Mouse (Mus musculus) heart, postnatal 0 days (tissue): ENCODE data around the gene Igfbp6. TPM values are rescaled to one million over a fixed set of nuclear protein-coding genes. Genes with fewer than 3 reads are reported as not detected.

ENCODE experiments used
- ATAC-seq: fragments of 200-750 bp; cut with Nextera tagmentation; 2 replicates; pipeline ENCODE4 v1.8.0; 2017; ENCODE audit warnings: low read depth, moderate number of reproducible peaks, moderate library complexity; ENCODE audit not compliant: insufficient read depth
- DNase-seq: peaks from one replicate; pipeline ENCODE4 v3.0.0-alpha.2; 2016; ENCODE audit warnings: low spot score
- H3K27ac ChIP-seq: fragments of 300-500 bp; sonication (generic); 2 replicates; pipeline ENCODE4 v1.5.1; 2014; ENCODE audit warnings: low read depth, mild to moderate bottlenecking
- H3K27me3 ChIP-seq: fragments of 300-500 bp; sonication (generic); 2 replicates; pipeline ENCODE4 v1.6.1; 2014; ENCODE audit warnings: low read length, mixed read lengths; ENCODE audit not compliant: control insufficient read depth, insufficient read depth
- H3K36me3 ChIP-seq: fragments of 300-500 bp; sonication (generic); replicated peaks from 2 replicates; pipeline ENCODE4 v1.6.1; 2014; ENCODE audit warnings: low read length, mixed read lengths; ENCODE audit not compliant: control insufficient read depth, insufficient read depth
- H3K4me1 ChIP-seq: fragments of 300-500 bp; sonication (generic); 2 replicates; pipeline ENCODE4 v1.6.1; 2014; ENCODE audit warnings: antibody characterized with exemption; ENCODE audit not compliant: control insufficient read depth, insufficient read depth
- H3K4me2 ChIP-seq: fragments of 300-500 bp; sonication (generic); 2 replicates; pipeline ENCODE4 v1.6.1; 2014; ENCODE audit warnings: low read depth, mild to moderate bottlenecking, low read length, moderate library complexity
- H3K4me3 ChIP-seq: fragments of 300-500 bp; sonication (generic); 2 replicates; pipeline ENCODE4 v1.5.1; 2014; ENCODE audit warnings: low read depth, low read length
- H3K9ac ChIP-seq: fragments of 300-500 bp; sonication (generic); replicated peaks from 2 replicates; pipeline ENCODE4 v1.6.1; 2014; ENCODE audit warnings: low read depth, low read length, mixed read lengths
- H3K9me3 ChIP-seq: fragments of 300-500 bp; sonication (generic); replicated peaks from 2 replicates; pipeline ENCODE4 v1.6.1; 2016; ENCODE audit warnings: low read length; ENCODE audit not compliant: control insufficient read depth
- CTCF ChIP-seq: IDR thresholded peaks from 2 replicates; pipeline ENCODE4 v1.5.1; 2016; ENCODE audit warnings: antibody characterized with exemption, control low read depth, low read depth
- EP300 ChIP-seq: IDR thresholded peaks from 2 replicates; pipeline ENCODE4 v1.6.1; 2016; ENCODE audit warnings: antibody characterized with exemption, low read depth
- WGBS: fragments of 180-500 bp; shearing (Covaris S2); extraction: QIAGEN DNeasy Blood & Tissue Kit; methylation state at CpG from one replicate; pipeline ENCODE4 v1.1.7; 2014; 5-methylcytosine and 5-hydroxymethylcytosine counted together
- polyA plus RNA-seq: library from polyadenylated mRNA; unstranded; fragments of >200 nt; fragmentation: Nextera tagmentation; extraction: Ambion mirVana; gene quantifications from 2 replicates; pipeline ENCODE4 v1.2.1, GENCODE M21; 2015
- total RNA-seq: library from RNA; depleted of rRNA; stranded (reverse); fragments of >200 nt; gene quantifications from 2 replicates; pipeline ENCODE4 v1.2.3, GENCODE M21; 2014; ENCODE audit warnings: low replicate concordance

Igfbp6 gene
- total and polyA plus RNA-seq, 2 experiments from 2014 or later: 24.2 to 30.5 TPM

- 61% methylated on average over 2 of the region's 2 CpGs for WGBS
- ATAC-seq: no peak
Observed at GRCm38 (mm10) chr15:102169064-102169463, 24.9 kb downstream of the Igfbp6 start.

GRCm38 (mm10) chr15:102173581-102173980 lies 29.4 kb downstream of the Igfbp6 start:
- Histone ChIP-seq H3K27ac (no peak overlapping the region), H3K9me3 (no peaks in the 10 kb centered on the region), H3K4me3 (no peak overlapping the region), H3K4me1 (no peaks in the 10 kb centered on the region), H3K36me3 (peaks cover 5% of the 10 kb centered on the region; the same call in 1 of the 2 replicates), H3K4me2 (no peak overlapping the region), H3K27me3 (no peaks in the 10 kb centered on the region), H3K9ac (no peak overlapping the region)
- 84% methylated on average over 3 of the region's 3 CpGs for WGBS
- ATAC-seq (no peak), DNase-seq (no peak)
- no peak for TF ChIP-seq EP300
- no peak for TF ChIP-seq CTCF

More at GRCm38 (mm10) chr15:102169064-102169463, 24.9 kb downstream of the Igfbp6 start:
- Histone ChIP-seq H3K27me3 (no peaks in the 10 kb centered on the region), H3K9ac (no peak overlapping the region), H3K4me3 (no peak overlapping the region), H3K27ac (no peak overlapping the region), H3K9me3 (no peaks in the 10 kb centered on the region), H3K4me2 (no peak overlapping the region), H3K36me3 (no peaks in the 10 kb centered on the region), H3K4me1 (peaks cover 11% of the 10 kb centered on the region)
- TF ChIP-seq EP300 (no peak), CTCF (no peak)
- DNase-seq: no peak

GRCm38 (mm10) chr15:102175736-102176319 lies 31.7 kb downstream of the Igfbp6 start:
- Histone ChIP-seq H3K9me3 (no peaks in the 10 kb centered on the region), H3K27ac (no peak overlapping the region), H3K4me3 (no peak overlapping the region), H3K4me1 (no peaks in the 10 kb centered on the region), H3K27me3 (no peaks in the 10 kb centered on the region), H3K9ac (no peak overlapping the region), H3K4me2 (no peak overlapping the region), H3K36me3 (peaks cover 5% of the 10 kb centered on the region; the same call in 1 of the 2 replicates)
- TF ChIP-seq CTCF (no peak), EP300 (no peak)
- 76% methylated on average over 16 of the region's 16 CpGs for WGBS
- no peak for DNase-seq
- no peak for ATAC-seq

GRCm38 (mm10) chr15:102176571-102177316 lies 32.6 kb downstream of the Igfbp6 start:
- DNase-seq (no peak), ATAC-seq (no peak)
- H3K9me3 ChIP-seq: no peaks in the 10 kb centered on the region
- no peak overlapping the region for H3K27ac ChIP-seq
- TF ChIP-seq EP300 (no peak), CTCF (no peak)
- no peak overlapping the region for H3K4me2 ChIP-seq
- 75% methylated on average over 7 of the region's 7 CpGs for WGBS
- no peaks in the 10 kb centered on the region for H3K27me3 ChIP-seq
- peaks cover 5% of the 10 kb centered on the region; the same call in 1 of the 2 replicates for H3K36me3 ChIP-seq
- no peaks in the 10 kb centered on the region for H3K4me1 ChIP-seq
- no peak overlapping the region for H3K9ac ChIP-seq
- no peak overlapping the region for H3K4me3 ChIP-seq

GRCm38 (mm10) chr15:102177417-102177816 lies 33.3 kb downstream of the Igfbp6 start:
- no peak overlapping the region for H3K9ac ChIP-seq
- H3K36me3 ChIP-seq: peaks cover 5% of the 10 kb centered on the region; the same call in 1 of the 2 replicates
- H3K9me3 ChIP-seq: no peaks in the 10 kb centered on the region
- no peak for TF ChIP-seq CTCF
- no peak for TF ChIP-seq EP300
- no peaks in the 10 kb centered on the region for H3K4me1 ChIP-seq
- ATAC-seq: no peak
- 76% methylated on average over 8 of the region's 8 CpGs for WGBS
- H3K4me3 ChIP-seq: no peak overlapping the region
- no peak for DNase-seq
- no peak overlapping the region for H3K4me2 ChIP-seq
- H3K27me3 ChIP-seq: no peaks in the 10 kb centered on the region
- no peak overlapping the region for H3K27ac ChIP-seq
